Mouse (Mus musculus) midbrain, postnatal 0 days (tissue): Measurements from ENCODE around the gene Dad1. TPM values are rescaled to one million over a fixed set of nuclear protein-coding genes. Genes with fewer than 3 reads are reported as not detected.

Source experiments
- ATAC-seq: fragments of 200-750 bp; cut with Nextera tagmentation; 2 replicates; pipeline ENCODE4 v1.8.0; 2017; ENCODE audit warnings: moderate number of reproducible peaks, mild to moderate bottlenecking, moderate TSS enrichment, moderate library complexity; ENCODE audit not compliant: low FRiP score
- DNase-seq: peaks from one replicate; pipeline ENCODE4 v3.0.0-alpha.2; 2015; ENCODE audit warnings: low spot score
- H3K27ac ChIP-seq: fragments of 300-500 bp; sonication (generic); 2 replicates; pipeline ENCODE4 v1.5.1; 2014; ENCODE audit warnings: low read depth, mild to moderate bottlenecking, low read length, mixed read lengths
- H3K27me3 ChIP-seq: fragments of 300-500 bp; sonication (generic); 2 replicates; pipeline ENCODE4 v1.6.1; 2014; ENCODE audit warnings: low read length, control low read depth, mixed read lengths; ENCODE audit not compliant: insufficient read depth
- H3K36me3 ChIP-seq: fragments of 300-500 bp; sonication (generic); 2 replicates; pipeline ENCODE4 v1.6.1; 2014; ENCODE audit warnings: low read length, control low read depth, mixed read lengths; ENCODE audit not compliant: insufficient read depth
- H3K4me1 ChIP-seq: fragments of 300-500 bp; sonication (generic); 2 replicates; pipeline ENCODE4 v1.6.1; 2014; ENCODE audit warnings: mild to moderate bottlenecking, control low read depth, antibody characterized with exemption, low read length, mixed read lengths; ENCODE audit not compliant: insufficient read depth
- H3K4me2 ChIP-seq: fragments of 300-500 bp; sonication (generic); 2 replicates; pipeline ENCODE4 v1.6.1; 2014; ENCODE audit warnings: low read depth, mild to moderate bottlenecking, low read length, mixed read lengths; ENCODE audit not compliant: poor library complexity, severe bottlenecking
- H3K4me3 ChIP-seq: fragments of 300-500 bp; sonication (generic); 2 replicates; pipeline ENCODE4 v1.5.1; 2014; ENCODE audit warnings: low read depth, mild to moderate bottlenecking, low read length, moderate library complexity
- H3K9ac ChIP-seq: fragments of 300-500 bp; sonication (generic); replicated peaks from 2 replicates; pipeline ENCODE4 v1.6.1; 2014; ENCODE audit warnings: mild to moderate bottlenecking, low read length, moderate library complexity, mixed read lengths; ENCODE audit not compliant: poor library complexity, severe bottlenecking
- H3K9me3 ChIP-seq: fragments of 300-500 bp; sonication (generic); 2 replicates; pipeline ENCODE4 v1.6.1; 2016; ENCODE audit warnings: low read length, control low read depth
- CTCF ChIP-seq: IDR thresholded peaks from 2 replicates; pipeline ENCODE4 v1.5.1; 2016; ENCODE audit warnings: antibody characterized with exemption, mild to moderate bottlenecking
- WGBS: fragments of 180-500 bp; shearing (Covaris S2); extraction: QIAGEN DNeasy Blood & Tissue Kit; methylation state at CpG from one replicate; pipeline ENCODE4 v1.1.7; 2014; 5-methylcytosine and 5-hydroxymethylcytosine counted together
- polyA plus RNA-seq: library from polyadenylated mRNA; unstranded; fragments of >200 nt; fragmentation: Nextera tagmentation; extraction: Ambion mirVana; gene quantifications from 2 replicates; pipeline ENCODE4 v1.2.1, GENCODE M21; 2015
- total RNA-seq: library from RNA; depleted of rRNA; stranded (reverse); fragments of >200 nt; gene quantifications from 2 replicates; pipeline ENCODE4 v1.2.3, GENCODE M21; 2014

Dad1 gene
- total and polyA plus RNA-seq, 2 experiments from 2014 or later = 263 to 394 TPM

GRCm38 (mm10) chr14:54259003-54259721, 5.3 kb upstream of the Dad1 start:
- Histone ChIP-seq H3K4me2 (peak overlapping the region; percentile 70), H3K4me1 (peaks cover 4% of the 10 kb centered on the region; the same call in 1 of the 2 replicates), H3K27ac (no peak overlapping the region), H3K9me3 (no peaks in the 10 kb centered on the region), H3K9ac (peak overlapping the region; percentile 59), H3K36me3 (no peaks in the 10 kb centered on the region), H3K4me3 (peak overlapping the region; percentile 57), H3K27me3 (no peaks in the 10 kb centered on the region)
- WGBS = under 1% methylated on average over 35 of the region's 35 CpGs
- ATAC-seq = peak; percentile 89
- DNase-seq = peak; percentile 86
- TF ChIP-seq CTCF = no peak

DNA sequence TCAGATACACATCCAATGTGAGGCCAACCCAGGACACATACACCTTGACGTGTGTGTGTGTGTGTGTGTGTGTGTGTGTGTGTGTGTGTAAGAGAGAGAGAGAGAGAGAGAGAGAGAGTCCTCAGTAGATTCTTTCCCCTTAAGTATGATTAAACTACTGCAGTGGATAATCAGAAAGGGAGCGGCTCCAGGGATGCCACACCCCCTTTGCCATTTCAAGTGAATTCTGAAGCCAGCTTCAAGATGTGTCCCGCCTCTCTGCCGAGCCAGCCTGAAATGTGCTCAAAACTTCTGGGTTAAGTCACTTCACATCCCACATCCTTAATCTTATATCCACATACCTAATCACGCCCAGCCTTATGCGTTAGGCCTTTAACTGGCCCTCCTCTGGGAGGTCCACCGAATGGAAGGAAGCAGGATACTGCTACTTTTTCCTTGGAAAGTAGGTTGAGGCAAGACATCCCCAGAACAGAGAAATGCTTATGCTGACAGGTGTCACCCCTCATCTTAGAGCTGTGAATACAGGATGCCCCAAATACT, 4.3 kb upstream of the Dad1 start:
- TF ChIP-seq CTCF = no peak
- no peak for DNase-seq

GRCm38 (mm10) chr14:54254670-54255202, 832 bp upstream of the Dad1 start:
- DNase-seq (no peak), ATAC-seq (no peak)
- H3K4me1 ChIP-seq = peaks cover 3% of the 10 kb centered on the region; the same call in 1 of the 2 replicates
- peak overlapping the region; percentile 68 for H3K4me3 ChIP-seq
- peak overlapping the region; percentile 75 for H3K9ac ChIP-seq
- H3K36me3 ChIP-seq = no peaks in the 10 kb centered on the region
- no peak for TF ChIP-seq CTCF
- peak overlapping the region; percentile 78 for H3K4me2 ChIP-seq
- WGBS = 67% methylated on average over 12 of the region's 12 CpGs
- no peak overlapping the region; the same call in 1 of the 2 replicates for H3K27ac ChIP-seq
- no peaks in the 10 kb centered on the region for H3K9me3 ChIP-seq
- no peaks in the 10 kb centered on the region for H3K27me3 ChIP-seq

More for the DNA sequence above, 4.3 kb upstream of the Dad1 start:
- H3K4me1 ChIP-seq = peaks cover 4% of the 10 kb centered on the region; the same call in 1 of the 2 replicates
- no peak overlapping the region for H3K4me3 ChIP-seq
- H3K36me3 ChIP-seq = no peaks in the 10 kb centered on the region
- H3K9ac ChIP-seq = no peak overlapping the region
- H3K9me3 ChIP-seq = no peaks in the 10 kb centered on the region
- H3K4me2 ChIP-seq = no peak overlapping the region
- H3K27me3 ChIP-seq = no peaks in the 10 kb centered on the region
- H3K27ac ChIP-seq = no peak overlapping the region
- no peak for ATAC-seq
- 73% methylated on average over 7 of the region's 7 CpGs for WGBS

DNA sequence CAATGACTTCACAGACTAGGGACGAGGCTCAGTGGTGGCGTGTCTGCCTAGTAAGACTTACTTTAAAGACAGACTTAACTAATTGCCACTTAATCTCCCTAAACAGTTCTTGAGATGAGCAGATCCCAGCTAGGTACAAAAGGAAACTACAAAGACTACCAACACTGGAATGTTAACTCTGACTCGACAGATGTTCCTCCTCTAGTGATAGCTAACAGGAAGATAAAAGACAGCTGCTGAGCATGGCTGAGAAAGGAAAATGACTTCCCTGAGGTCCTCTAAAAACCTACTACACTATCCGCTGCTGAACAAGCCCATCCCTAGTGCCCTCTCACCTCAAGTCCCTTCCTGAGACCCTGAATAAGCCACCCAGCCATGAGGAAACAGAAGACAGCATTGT, 3.8 kb downstream of the Dad1 start:
- ATAC-seq = no peak
- Histone ChIP-seq H3K4me2 (no peak overlapping the region), H3K9ac (no peak overlapping the region; the same call in 1 of the 2 replicates), H3K9me3 (no peaks in the 10 kb centered on the region), H3K27ac (no peak overlapping the region), H3K4me3 (no peak overlapping the region), H3K36me3 (peaks cover 12% of the 10 kb centered on the region), H3K27me3 (no peaks in the 10 kb centered on the region), H3K4me1 (peaks cover 3% of the 10 kb centered on the region; the same call in 1 of the 2 replicates)
- 89% methylated on average over 4 of the region's 4 CpGs for WGBS
- DNase-seq = no peak
- no peak for TF ChIP-seq CTCF

GRCm38 (mm10) chr14:54249326-54249725, 4.6 kb downstream of the Dad1 start:
- no peak for DNase-seq
- H3K27me3 ChIP-seq = no peaks in the 10 kb centered on the region
- peaks cover 12% of the 10 kb centered on the region for H3K36me3 ChIP-seq
- no peaks in the 10 kb centered on the region for H3K9me3 ChIP-seq
- peak overlapping the region; percentile 4; the same call in 1 of the 2 replicates for H3K9ac ChIP-seq
- H3K27ac ChIP-seq = no peak overlapping the region
- peaks cover 3% of the 10 kb centered on the region; the same call in 1 of the 2 replicates for H3K4me1 ChIP-seq
- TF ChIP-seq CTCF = no peak
- whole genome bisulfite sequencing = 64% methylated on average over 9 of the region's 9 CpGs
- ATAC-seq = no peak
- no peak overlapping the region for H3K4me3 ChIP-seq
- H3K4me2 ChIP-seq = no peak overlapping the region

GRCm38 (mm10) chr14:54246232-54246631, 7.7 kb downstream of the Dad1 start:
- DNase-seq = no peak

More at GRCm38 (mm10) chr14:54246232-54246631, 7.7 kb downstream of the Dad1 start:
- H3K9me3 ChIP-seq = no peaks in the 10 kb centered on the region
- no peak overlapping the region for H3K9ac ChIP-seq
- H3K4me2 ChIP-seq = no peak overlapping the region
- ATAC-seq = no peak
- H3K36me3 ChIP-seq = peaks cover 25% of the 10 kb centered on the region
- H3K4me3 ChIP-seq = no peak overlapping the region
- 96% methylated on average over 3 of the region's 3 CpGs for WGBS
- H3K4me1 ChIP-seq = no peaks in the 10 kb centered on the region
- H3K27me3 ChIP-seq = no peaks in the 10 kb centered on the region
- TF ChIP-seq CTCF = no peak
- H3K27ac ChIP-seq = no peak overlapping the region
